Mouse (Mus musculus) CD4-positive, CD25-positive, alpha-beta regulatory T cell, adult 9 weeks (primary cell): Measurements from ENCODE around the gene Zc3h13. TPM values are rescaled to one million over a fixed set of nuclear protein-coding genes. Genes with fewer than 3 reads are reported as not detected.

Source experiments
- polyA plus RNA-seq: library from polyadenylated mRNA; unstranded; fragments of 100-300 nt; shearing (Covaris generic); gene quantifications from one replicate; pipeline ENCODE4 v1.2.1, GENCODE M21; 2017

Gene Zc3h13
- 35.4 TPM for polyA plus RNA-seq

DNA sequence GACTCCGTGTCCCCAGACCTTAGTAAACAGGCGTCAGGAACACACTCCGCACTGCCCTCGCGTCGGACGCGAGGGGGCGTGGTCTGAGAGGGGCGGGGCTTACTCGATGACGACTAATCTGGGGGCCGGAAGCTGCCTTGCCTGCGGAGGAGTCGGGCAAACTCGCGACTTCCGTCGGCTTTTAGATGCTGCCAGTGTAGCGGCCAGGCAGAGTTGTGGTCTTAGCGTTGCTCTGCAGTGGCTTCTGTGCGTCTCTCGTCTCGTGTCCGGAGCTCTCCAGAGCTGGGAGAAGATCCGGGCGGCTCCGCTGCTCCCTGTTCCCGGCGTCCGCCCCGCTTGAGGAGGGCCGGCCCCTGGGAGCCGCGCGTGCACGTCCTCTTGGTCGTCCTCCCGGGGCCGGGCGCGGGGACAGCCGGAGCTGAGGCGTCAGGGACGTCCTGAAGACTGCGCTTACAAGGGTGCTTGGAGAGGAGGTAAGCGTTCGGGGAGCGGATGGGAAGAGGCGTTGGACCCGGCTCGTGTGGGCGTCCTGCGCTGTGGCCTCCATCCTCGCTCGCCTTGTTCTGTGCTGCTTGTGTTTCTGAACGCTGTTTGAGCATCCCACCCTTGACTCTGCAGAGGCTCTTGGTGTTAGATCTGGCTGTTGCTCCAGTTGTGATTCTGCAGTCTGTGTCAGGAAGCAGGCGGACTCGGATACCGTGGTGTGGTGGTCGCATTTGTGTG lies at the start of gene Zc3h13:
Gene Zc3h13 (plus strand): TSS at position 181 of the 723 bp plus-strand sequence.

GRCm38 (mm10) chr14:75242087-75242486 lies 42.1 kb upstream of the Zc3h13 start, which contains the start of gene Cpb2:
Cpb2 (plus strand) TSS chr14:75242287.

Other genes with a start within 250 kb of the Zc3h13 start
- not detected for gene Lrrc63, start 153.5 kb upstream of the Zc3h13 start, polyA plus RNA-seq
- gene Lcp1, start 153.3 kb upstream of the Zc3h13 start, polyA plus RNA-seq: 1,304 TPM
- not detected for gene Cpb2, start 42.1 kb upstream of the Zc3h13 start, polyA plus RNA-seq
- 0.86 TPM for gene Siah3, start 171.6 kb downstream of the Zc3h13 start, polyA plus RNA-seq